Mouse (Mus musculus) adrenal gland, adult 18-20 months (tissue): ENCODE data around the gene Casz1. TPM values are rescaled to one million over a fixed set of nuclear protein-coding genes. Genes with fewer than 3 reads are reported as not detected.

ENCODE experiments used
- DNase-seq, 2 experiments: peaks; one replicate each; pipeline ENCODE4 v3.0.0; 2021 to 2022; ENCODE audit warnings: low spot score in 2 of 2
- total RNA-seq, 2 experiments: library from RNA; stranded (reverse); gene quantifications; 1 replicate in 1 of 2; 2 replicates in 1 of 2; pipeline ENCODE4 v1.2.3; 2021

The Casz1 gene
- total RNA-seq, 2 experiments from 2014 or later, result 4.8 to 6.5 TPM

DNA sequence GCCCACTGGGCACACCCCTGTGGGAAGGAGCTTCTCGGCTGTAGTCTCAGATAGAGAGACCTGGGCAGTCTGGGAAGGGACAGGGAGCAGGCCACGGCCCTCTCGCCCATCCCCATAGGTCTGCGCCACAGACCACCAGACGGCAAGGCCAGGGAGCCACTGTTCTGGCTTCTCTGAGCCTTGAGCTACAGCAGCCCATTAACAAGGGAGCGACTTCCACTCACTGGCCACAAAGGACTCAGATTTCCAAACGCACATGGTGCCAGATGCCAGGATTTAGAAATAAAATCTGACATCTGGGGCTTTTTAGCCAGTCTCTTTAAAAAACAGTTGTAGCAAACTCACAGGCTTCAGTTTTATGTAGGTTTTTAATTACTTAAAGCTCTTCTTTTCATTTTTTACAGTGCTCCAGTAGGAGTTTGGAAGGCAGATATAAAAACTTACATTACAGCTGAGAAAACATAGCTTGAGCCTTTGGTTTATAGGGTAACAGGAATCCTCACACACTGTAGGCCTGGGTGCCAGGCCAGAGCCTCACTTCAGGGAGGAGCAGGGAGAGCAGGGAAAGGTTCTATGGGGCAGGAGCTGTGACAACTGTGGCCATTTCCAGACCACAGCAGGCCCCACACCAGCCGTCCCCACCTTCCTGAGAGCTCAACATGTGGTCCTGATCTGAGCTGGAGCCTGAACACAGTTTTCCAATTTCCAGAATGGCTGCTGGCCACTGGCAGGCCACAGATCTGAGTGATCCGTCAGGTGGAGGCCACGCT, 160.5 kb downstream of the Casz1 start:
- DNase-seq, result no peak

DNA sequence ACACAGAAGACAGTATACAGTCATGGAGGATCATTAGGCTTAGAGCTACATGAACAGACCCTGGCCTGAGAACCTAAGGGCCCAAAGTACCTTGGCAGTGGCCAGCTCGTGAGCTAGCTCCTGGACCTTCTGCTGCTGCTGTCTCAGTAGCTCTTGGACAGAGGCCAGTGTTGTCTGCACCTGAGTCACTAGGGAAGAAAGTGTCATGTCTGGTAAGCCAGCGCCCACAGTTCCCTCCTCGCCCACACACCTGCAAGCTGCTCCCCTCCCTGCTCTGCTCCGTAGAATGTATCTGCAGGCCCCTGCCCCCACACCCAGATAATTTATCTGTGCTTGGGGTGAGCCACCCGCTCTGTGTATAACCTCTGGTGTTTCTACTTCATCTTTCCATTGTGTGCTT, 161.9 kb downstream of the Casz1 start:
- no peak for DNase-seq

DNA sequence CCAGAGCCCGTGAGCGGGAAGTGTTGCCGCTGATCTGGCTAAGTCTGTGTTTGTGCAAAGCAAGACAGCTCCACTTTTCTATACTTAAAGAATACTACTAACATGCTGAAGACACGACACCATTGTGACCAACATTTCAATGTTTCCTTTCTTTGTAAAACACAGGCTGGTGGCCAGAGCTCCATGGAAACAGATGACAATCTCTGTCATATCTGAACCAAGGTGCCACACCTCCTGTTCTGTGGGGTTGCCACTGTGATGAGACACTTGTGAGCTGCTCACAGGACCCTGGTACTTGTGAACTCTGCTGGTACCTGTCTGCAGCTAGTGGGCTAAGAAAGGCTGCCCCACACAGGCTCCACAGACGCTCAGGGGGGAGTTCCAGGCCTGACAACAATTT, 164.6 kb downstream of the Casz1 start:
- no peak for DNase-seq

DNA sequence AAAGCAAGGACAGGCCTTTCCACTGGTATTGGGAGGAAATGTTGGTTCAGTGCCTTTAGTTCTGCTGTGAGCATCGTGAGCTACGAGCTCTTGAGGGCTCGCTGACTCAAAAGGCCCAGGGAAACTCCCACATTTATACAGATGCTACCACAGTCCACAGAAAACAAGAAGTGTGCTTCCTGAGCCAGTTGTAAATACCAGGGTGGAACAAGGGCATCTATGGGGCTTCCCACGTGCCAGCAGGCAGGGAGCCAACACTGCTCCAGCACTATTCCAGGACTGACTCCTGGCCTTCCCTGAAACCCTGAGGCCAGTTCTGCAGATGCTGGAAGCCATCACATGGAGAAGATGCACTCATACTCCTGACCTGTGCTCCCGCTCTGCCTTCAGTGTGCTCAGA, 165.4 kb downstream of the Casz1 start:
- DNase-seq, result no peak

DNA sequence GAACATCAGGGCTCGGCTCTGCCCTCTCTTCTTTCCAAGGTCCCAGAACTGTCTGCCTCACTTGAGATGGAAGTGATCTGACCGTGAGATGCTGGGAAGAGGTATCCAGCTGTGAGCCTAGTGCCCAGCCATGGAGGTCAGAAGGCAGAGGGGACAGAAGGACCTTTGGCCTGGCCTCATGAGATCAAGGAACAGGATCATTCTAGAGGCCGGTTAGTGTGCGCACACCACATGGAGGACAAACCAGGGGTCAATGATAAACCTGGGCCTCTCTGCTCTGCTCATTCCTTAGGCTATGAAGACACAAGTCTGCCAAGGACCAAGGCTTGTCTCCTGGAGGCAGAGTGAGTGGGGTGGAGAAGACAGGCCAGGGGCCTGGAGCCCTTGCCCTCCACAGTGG, 166.5 kb downstream of the Casz1 start:
- no peak for DNase-seq

DNA sequence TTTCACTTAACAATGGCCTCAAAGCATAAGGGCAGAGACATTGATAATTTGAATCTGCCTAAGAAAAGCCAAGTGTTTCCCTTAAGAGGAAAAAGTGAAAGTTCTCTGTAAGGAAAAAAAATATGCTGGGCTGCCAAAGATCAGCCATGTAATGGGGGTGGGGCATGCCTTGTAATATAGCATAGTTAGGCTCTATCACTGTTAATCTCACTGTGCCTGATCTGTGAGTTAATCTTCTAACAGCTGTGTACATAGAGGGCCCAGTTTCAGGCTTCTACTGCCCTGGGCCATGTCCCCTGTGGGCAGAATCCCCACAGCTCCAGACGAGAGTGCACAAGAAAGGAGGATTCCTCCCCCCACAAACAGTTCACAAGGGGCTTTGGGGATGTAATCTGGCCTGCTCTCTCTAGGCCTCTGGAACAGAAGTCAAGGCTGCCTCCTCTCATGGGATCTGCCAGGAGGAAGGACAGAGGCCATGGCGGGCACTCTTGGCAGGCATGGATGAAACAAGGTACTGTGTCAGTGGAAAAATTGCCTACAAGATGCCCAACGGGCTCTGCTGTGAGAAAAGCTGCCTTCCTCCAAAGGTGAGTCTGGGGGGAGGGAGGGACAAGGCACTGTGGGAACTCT, 167.5 kb downstream of the Casz1 start:
- no peak for DNase-seq

DNA sequence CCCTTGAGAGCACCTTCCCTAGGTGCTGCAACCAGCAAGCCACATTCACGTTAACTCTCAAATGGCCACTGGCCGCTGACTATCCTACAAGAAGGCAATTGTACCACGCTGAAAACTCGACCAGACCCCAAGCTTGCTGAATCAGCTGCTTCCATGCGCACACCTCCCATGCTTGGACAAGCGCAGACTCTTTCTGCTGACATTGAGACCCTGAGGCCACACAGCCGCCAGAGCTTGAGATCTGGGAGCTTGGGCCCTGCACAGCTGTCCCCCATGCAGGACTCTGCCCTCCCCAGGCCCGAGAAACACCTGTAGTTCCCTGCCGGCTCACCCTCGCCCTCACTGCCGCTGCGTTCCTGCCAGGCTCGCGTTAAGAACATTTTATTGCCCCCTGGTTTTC, 168.5 kb downstream of the Casz1 start:
- DNase-seq, result no peak

DNA sequence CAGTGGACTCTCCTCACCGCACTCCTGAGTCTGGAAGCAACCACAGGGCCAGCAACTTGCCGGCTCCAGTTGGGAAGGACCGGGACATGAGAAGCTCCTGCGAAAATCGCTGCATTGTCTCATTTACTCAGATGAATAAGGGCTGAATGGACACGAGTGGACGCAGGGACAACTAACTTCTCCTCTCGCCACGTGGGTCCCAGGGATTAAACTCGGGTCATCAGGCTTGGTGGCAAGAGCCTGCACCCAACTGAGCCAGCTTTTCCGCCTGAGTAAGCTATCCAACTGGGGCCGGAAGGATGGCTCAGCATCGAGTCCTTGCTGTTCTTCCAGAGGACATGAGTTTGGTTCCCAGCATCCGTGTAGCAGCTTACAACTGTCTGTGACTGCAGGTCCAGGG, 169.2 kb downstream of the Casz1 start:
- DNase-seq, result no peak

DNA sequence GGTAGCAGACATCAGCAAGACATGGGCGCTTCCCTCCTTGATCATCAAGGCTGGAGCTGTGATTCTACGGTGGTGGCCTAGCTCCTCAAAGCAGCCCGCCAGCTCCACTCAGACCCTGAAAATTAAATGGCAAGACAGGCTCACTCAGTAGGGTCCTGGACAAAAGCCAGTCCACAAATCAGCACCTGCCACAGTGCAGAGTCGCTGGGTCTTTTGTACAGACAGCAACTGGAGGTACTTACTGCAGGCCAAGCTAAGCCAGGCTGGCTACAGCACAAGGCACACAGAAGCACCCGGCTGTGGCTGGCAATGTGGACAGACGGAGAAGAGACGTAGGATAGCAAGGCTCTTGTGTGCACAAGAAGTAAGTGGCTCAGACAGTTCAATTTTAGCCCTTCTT, 170.6 kb downstream of the Casz1 start:
- no peak for DNase-seq

DNA sequence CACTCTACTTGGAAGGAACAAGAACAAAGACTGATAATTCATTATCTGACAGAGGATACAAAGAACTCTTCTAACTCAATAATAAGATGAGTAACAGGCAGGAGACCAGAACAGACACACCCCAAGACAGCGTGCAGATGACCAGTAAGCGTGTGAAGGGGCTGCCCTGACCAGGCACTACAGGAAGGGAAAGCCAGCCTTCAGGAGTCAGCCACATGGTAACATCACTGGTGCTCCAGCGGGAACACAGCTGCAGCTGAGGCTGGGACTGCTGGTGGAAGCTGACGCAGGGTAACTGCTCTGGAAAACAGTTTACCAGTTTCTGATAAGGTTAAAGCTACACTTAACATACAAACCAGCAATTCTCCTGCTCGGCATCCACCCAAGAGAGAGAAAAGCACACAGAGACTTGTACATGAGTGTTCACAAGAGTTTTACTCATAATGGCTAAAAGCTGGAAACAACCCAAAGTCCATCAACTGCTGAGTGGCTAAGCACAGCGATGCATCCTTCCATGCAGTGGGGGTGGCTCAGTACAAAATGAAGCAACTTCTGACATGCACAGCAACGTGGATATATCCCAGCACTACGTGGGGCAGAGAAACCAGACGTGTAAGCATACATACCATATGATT, 174.1 kb downstream of the Casz1 start:
- no peak for DNase-seq

DNA sequence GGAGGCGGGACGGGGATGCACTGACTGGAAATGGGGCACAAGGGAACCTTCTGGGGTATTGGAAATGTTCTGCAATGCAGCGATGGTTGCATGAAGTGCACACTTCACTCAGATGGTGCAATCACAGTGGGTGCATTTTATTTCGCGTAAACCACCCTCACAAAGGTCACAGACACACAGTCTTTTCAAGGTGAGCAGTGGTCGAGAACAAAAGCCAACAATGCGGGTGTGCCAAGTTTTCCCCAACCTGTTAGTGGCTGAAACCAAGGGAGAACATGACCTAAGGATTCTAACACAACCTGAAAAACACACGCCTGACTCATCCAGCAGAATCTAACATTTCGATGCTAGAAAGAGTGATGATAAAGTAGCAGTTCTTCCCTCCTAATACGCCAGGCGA, 174.7 kb downstream of the Casz1 start:
- DNase-seq, result no peak

DNA sequence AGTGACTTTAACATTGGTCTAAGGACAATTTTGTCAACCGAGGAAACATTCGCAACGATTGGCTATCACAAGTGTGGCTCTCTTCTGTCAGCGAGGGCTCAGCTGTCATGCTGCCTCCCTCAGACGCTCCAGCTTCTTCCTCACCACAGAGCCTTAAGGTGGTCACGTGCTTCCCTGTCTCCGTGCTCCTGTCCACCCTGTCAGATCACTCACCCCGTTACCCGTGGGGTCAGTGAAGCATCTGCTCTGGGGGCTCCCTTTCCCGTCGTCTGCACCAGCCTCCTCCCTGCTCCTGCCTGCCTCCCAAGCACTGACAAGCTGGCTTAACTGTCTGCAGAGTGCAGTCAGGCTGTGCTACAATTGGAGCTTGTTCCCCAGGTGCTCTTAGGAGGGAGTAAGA, 175.6 kb downstream of the Casz1 start:
- no peak for DNase-seq

DNA sequence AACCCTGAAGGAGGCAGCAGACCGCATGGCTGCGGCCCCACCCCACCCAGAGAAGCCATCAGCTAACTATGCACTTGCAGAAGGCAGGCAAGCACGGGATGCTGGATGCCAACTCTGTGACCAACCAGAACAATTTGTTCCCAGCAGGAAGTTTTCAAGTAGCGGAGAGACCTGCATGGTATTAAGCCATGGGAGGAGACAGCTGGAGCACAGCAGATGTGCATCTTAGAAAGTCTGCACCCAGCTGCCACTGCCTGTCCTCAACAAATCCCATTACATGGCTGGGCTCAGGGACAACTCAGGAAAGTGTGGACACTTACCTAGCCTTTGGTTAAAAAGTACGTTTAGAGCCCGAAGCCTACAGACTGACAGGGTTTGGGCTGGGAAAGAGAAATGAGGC, 178.0 kb downstream of the Casz1 start:
- no peak for DNase-seq

DNA sequence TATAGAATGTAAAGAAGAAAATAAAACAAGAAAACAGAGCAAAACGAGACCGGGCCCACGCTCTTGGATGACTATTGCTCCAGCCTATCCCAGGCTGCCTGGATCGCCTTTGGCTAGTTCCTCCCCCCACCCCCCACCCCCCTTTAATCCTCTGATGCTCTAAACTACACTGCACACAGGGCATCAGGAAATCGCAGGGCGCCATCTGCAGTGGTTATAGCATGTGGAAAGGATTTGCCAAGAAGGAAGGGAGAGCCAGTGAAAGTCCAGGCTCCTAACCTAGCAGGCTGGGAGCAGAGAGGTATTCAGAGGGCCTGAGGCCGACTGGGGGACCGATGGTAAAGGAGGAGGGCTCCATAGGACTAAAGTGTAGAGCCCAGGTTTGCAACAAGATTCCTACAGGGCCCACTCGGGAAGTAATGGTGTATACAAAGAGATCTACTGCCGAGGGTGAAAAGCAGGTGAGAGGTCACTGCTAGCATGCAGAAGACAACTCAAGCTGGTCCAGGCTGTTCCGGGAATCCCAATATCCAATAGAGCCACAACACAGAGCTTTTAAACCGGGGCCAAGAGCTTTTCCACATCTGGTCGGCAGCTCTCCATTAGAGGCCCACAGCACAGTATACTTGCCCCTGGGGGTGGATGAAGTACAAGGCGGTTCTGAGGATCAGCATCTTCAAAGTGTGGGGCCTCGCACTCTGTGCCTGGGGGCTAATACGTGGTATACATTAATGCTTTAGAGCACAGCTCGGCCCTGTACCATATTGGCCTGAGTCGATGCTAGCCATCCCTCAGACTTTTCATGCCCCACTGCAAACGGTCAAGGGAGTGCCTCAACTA, 180.7 kb downstream of the Casz1 start:
- no peak for DNase-seq

DNA sequence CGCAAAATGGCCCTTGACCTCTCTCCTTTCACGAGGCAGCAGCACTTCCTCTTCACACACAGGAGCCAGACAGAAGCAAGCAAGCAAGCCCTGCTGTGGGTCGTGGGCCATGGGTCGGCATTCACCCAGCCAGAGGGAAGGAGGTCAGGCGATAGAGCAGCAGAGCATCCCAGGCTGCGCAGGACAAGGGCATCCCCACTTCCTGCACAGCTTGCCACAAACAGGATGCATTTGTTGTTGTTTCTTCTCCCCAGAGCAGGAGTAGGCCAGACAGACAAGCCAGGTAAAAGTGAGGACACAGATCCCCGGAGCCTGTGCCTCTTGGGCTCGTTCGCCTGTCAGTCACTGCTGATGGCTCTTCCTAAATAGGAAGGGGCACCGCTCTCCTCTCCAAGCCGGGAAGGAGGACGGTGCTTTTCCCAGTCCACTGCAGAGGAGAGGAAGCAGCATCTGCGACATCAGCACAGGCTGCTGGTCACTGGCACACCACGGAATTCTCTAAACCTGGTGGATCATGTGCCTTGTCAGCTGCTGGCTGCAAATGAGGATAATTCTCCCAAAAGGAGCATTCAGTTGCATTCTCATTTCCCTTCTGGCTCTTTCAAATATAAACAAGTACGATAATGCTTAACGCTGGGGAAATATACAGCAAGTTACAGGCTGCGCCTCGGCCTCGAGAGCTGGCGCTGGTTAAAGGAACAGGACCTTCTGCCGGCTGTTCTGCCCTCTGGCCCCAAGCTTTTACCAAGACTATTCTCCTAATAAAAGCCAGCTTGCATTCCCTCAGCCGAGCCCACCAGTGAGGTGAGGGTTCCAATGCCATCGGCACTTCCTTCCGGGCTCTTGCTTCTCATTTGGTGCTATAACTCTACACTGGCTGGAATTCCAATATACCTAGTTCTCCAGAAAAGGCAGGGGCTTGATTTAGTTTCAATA, 181.6 kb downstream of the Casz1 start:
- DNase-seq, result no peak

DNA sequence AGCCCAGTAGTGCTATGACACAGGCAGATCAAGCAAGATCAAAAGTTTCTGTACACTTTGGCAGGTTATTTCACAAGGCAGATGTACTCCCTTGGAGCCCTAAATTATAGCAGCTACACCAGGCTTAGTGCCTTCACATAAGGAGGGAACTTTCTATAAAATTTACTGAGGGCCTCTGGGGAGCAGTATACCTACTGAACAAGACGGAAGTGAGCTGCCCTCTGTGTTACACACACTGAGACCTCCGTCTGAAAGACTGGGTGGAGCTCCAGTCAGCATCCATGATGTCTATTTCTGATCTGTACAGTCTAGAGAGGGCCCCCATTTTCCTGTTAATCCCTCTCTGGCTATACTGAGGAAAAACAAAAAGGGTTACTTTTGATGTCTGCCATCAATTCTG, 185.8 kb downstream of the Casz1 start:
- no peak for DNase-seq

DNA sequence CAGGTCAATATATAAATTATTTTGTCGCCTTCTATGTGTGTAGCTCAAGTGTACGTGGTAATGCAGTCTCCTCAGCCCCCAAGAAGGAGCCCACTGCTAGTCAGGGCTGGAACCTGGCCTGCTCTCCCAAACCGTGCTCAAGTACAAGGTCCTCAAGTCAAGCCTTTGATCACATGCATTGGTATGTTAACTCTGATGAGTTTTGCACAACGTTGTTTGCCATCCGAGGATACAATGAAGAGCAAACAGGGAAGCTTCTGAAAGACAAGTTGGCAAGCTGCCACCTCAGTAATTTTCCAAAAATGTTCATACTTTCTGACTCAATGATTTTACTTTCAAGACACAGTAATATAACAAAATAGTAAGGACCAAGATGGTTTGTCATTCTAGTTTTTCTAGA, 189.7 kb downstream of the Casz1 start:
- no peak for DNase-seq

DNA sequence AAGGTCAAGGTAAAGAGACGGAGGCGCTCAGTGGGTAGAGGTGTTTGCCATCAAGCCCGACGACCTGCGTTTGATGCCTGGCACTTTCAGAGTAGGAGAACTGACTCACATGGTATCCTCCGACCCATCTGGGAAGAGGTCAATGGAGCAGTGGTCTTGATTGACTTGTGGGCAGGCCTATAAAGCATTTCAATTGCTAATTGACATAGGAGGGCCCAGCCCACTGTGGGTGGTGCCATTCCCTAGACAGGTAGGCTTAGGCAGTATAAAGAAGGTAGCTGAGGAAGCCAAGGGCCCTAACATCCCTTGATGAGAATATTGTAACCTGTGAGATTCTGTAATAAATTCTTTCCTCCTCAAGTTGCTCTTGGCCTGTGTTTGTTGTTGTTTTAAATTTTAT, 196.5 kb downstream of the Casz1 start:
- no peak for DNase-seq

DNA sequence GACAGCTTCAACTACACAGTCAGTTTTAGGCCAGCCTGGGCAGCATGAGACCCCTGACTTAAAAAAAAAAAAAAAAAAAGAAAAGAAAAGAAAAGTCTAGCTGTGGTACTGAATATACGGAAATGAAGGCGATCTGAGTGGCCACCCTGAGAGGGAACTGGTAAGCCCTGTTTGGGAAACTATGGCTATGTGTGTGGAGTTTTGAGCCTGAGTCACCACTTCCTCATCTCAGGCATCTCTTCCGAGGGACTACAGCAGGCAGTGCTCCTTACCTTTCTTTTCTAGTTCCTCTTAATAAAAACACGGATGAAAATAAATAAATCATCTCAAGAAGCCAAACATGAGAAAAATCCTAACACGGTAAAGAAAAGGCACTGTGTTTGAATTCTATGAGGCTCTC, 197.3 kb downstream of the Casz1 start:
- DNase-seq, result no peak

DNA sequence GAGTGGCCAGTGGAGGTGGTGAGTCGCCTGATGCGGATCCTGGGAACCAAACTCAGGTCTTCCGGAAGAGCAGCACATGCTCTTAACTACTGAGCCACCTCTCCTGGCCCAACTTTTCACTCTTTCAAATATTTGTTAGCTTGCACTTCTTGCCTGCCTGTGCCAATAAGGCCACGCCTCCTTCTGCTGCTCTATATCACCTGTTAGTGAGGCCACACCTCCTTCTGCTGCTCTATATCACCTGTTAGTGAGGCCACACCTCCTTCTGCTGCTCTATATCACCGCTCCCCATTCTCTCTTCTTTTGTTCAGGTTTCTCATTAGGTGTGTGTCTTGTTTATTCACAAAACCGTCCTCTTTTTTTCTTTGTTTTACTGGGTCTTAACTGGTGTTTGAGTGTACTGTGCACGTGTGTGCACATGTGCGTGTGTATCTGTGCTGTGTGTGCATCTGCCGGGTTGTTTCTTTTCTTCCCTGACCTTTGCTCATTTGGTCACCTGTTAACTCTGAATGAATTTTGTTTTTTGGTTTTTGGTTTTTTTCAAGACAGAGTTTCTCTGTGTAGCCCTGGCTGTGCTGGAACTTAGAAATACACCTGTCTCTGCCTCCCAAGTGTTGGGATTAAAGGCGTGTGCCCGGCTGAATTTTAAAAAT, 198.3 kb downstream of the Casz1 start:
- no peak for DNase-seq
